Mouse (Mus musculus): ENCODE data around the gene Btbd18. TPM values are rescaled to one million over a fixed set of nuclear protein-coding genes. Genes with fewer than 3 reads are reported as not detected.

Gene Btbd18
- polyA plus RNA-seq, 1 experiment from 2014 or later, result 0.20 TPM

GRCm38 (mm10) chr2:84703497-84703896 lies 44.6 kb downstream of the Btbd18 start:
- H3K4me2 ChIP-seq, result no peak overlapping the region
- no peaks in the 10 kb centered on the region for H3K9me3 ChIP-seq (replicated peaks; ENCODE audit: control insufficient read depth, low read length)
- no peak overlapping the region for H3K4me3 ChIP-seq (ENCODE audit: low read depth, low read length)
- no peak for ATAC-seq (replicated peaks; ENCODE audit: insufficient number of reproducible peaks, low FRiP score, low TSS enrichment)
- H3K36me3 ChIP-seq (ENCODE audit: control insufficient read depth, insufficient read depth, low read length), result peaks cover 12% of the 10 kb centered on the region
- H3K4me1 ChIP-seq (ENCODE audit: control insufficient read depth, insufficient read depth, low read length), result no peaks in the 10 kb centered on the region
- H3K27me3 ChIP-seq (ENCODE audit: control insufficient read depth, insufficient read depth, low read length), result no peaks in the 10 kb centered on the region
- 86% methylated on average over 1 of the region's 1 CpGs for WGBS (ENCODE audit: insufficient replicate concordance)
- no peak overlapping the region for H3K27ac ChIP-seq (ENCODE audit: low read depth, low read length)
- no peak overlapping the region for H3K9ac ChIP-seq (ENCODE audit: low read depth, low read length)

GRCm38 (mm10) chr2:84704329-84704728 lies 45.5 kb downstream of the Btbd18 start:
- no peak for ATAC-seq (replicated peaks; ENCODE audit: insufficient number of reproducible peaks, low FRiP score, low TSS enrichment)
- Histone ChIP-seq H3K9ac (ENCODE audit: low read depth, low read length) (no peak overlapping the region), H3K27ac (ENCODE audit: low read depth, low read length) (no peak overlapping the region), H3K27me3 (ENCODE audit: control insufficient read depth, insufficient read depth, low read length) (no peaks in the 10 kb centered on the region), H3K4me2 (no peak overlapping the region), H3K4me3 (ENCODE audit: low read depth, low read length) (no peak overlapping the region), H3K4me1 (ENCODE audit: control insufficient read depth, insufficient read depth, low read length) (no peaks in the 10 kb centered on the region), H3K9me3 (replicated peaks; ENCODE audit: control insufficient read depth, low read length) (no peaks in the 10 kb centered on the region), H3K36me3 (ENCODE audit: control insufficient read depth, insufficient read depth, low read length) (peaks cover 10% of the 10 kb centered on the region)
- 79% methylated on average over 5 of the region's 5 CpGs for WGBS (ENCODE audit: insufficient replicate concordance)

- Histone ChIP-seq H3K4me2 (no peak overlapping the region), H3K9ac (ENCODE audit: low read depth, low read length) (no peak overlapping the region), H3K27ac (ENCODE audit: low read depth, low read length) (no peak overlapping the region), H3K4me3 (ENCODE audit: low read depth, low read length) (no peak overlapping the region), H3K9me3 (replicated peaks; ENCODE audit: control insufficient read depth, low read length) (no peaks in the 10 kb centered on the region), H3K27me3 (ENCODE audit: control insufficient read depth, insufficient read depth, low read length) (no peaks in the 10 kb centered on the region), H3K36me3 (ENCODE audit: control insufficient read depth, insufficient read depth, low read length) (peaks cover 8% of the 10 kb centered on the region), H3K4me1 (ENCODE audit: control insufficient read depth, insufficient read depth, low read length) (no peaks in the 10 kb centered on the region)
- ATAC-seq (replicated peaks; ENCODE audit: insufficient number of reproducible peaks, low FRiP score, low TSS enrichment), result no peak
- WGBS (ENCODE audit: insufficient replicate concordance), result 91% methylated on average over 1 of the region's 1 CpGs
These were observed 46.4 kb downstream of the Btbd18 start for GRCm38 (mm10) chr2:84705295-84705694.

- no peak overlapping the region for H3K9ac ChIP-seq (ENCODE audit: low read depth, low read length)
- H3K4me1 ChIP-seq (ENCODE audit: control insufficient read depth, insufficient read depth, low read length), result no peaks in the 10 kb centered on the region
- H3K9me3 ChIP-seq (replicated peaks; ENCODE audit: control insufficient read depth, low read length), result no peaks in the 10 kb centered on the region
- H3K4me3 ChIP-seq (ENCODE audit: low read depth, low read length), result no peak overlapping the region
- no peak overlapping the region for H3K4me2 ChIP-seq
- WGBS (ENCODE audit: insufficient replicate concordance), result 70% methylated on average over 1 of the region's 1 CpGs
- H3K27me3 ChIP-seq (ENCODE audit: control insufficient read depth, insufficient read depth, low read length), result no peaks in the 10 kb centered on the region
- no peak overlapping the region for H3K27ac ChIP-seq (ENCODE audit: low read depth, low read length)
- H3K36me3 ChIP-seq (ENCODE audit: control insufficient read depth, insufficient read depth, low read length), result peaks cover 6% of the 10 kb centered on the region; the same call in 1 of the 2 replicates
- ATAC-seq (replicated peaks; ENCODE audit: insufficient number of reproducible peaks, low FRiP score, low TSS enrichment), result no peak
These were observed 48.6 kb downstream of the Btbd18 start for GRCm38 (mm10) chr2:84707523-84707922.

GRCm38 (mm10) chr2:84711898-84712297 lies 53.0 kb downstream of the Btbd18 start:
- Histone ChIP-seq H3K9me3 (replicated peaks; ENCODE audit: control insufficient read depth, low read length) (no peaks in the 10 kb centered on the region), H3K4me3 (ENCODE audit: low read depth, low read length) (no peak overlapping the region), H3K36me3 (ENCODE audit: control insufficient read depth, insufficient read depth, low read length) (peaks cover 6% of the 10 kb centered on the region; the same call in 1 of the 2 replicates), H3K9ac (ENCODE audit: low read depth, low read length) (no peak overlapping the region), H3K27me3 (ENCODE audit: control insufficient read depth, insufficient read depth, low read length) (no peaks in the 10 kb centered on the region), H3K4me2 (no peak overlapping the region), H3K4me1 (ENCODE audit: control insufficient read depth, insufficient read depth, low read length) (peaks cover 7% of the 10 kb centered on the region), H3K27ac (ENCODE audit: low read depth, low read length) (no peak overlapping the region)
- WGBS (ENCODE audit: insufficient replicate concordance), result 91% methylated on average over 2 of the region's 2 CpGs
- no peak for ATAC-seq (replicated peaks; ENCODE audit: insufficient number of reproducible peaks, low FRiP score, low TSS enrichment)

DNA sequence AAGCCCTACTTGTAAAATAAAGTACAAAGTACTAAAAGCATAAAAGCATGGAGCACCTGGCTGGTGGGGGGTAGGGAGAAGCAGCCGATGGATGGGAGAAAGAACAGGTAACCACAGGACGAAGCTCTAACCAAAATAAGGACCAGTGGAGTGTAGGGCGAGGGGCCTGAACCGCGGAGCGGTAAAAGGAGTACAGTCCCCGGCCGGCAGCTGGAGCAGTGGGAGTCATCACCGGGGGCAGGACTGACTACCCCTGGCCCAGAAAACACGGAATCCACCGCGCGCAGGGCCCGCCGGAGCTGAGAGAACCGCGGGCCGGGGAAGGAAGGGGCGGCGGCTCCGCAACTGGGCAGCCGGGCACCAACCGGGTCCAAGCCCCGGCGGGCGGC lies 55.5 kb downstream of the Btbd18 start:
- H3K9me3 ChIP-seq (replicated peaks; ENCODE audit: control insufficient read depth, low read length), result no peaks in the 10 kb centered on the region
- peaks cover 7% of the 10 kb centered on the region for H3K4me1 ChIP-seq (ENCODE audit: control insufficient read depth, insufficient read depth, low read length)
- H3K27me3 ChIP-seq (ENCODE audit: control insufficient read depth, insufficient read depth, low read length), result no peaks in the 10 kb centered on the region
- peak overlapping the region; percentile 97 for H3K4me3 ChIP-seq (ENCODE audit: low read depth, low read length)
- 0% methylated on average over 26 of the region's 26 CpGs for WGBS (ENCODE audit: insufficient replicate concordance)
- 0 out of 2 replicates have a peak, but pooled peaks have one; percentile 1 for ATAC-seq (replicated peaks; ENCODE audit: insufficient number of reproducible peaks, low FRiP score, low TSS enrichment)
- H3K4me2 ChIP-seq, result peak overlapping the region; percentile 77
- peaks cover 3% of the 10 kb centered on the region; the same call in 1 of the 2 replicates for H3K36me3 ChIP-seq (ENCODE audit: control insufficient read depth, insufficient read depth, low read length)
- H3K9ac ChIP-seq (ENCODE audit: low read depth, low read length), result peak overlapping the region; percentile 98
- peak overlapping the region; percentile 99 for H3K27ac ChIP-seq (ENCODE audit: low read depth, low read length)

DNA sequence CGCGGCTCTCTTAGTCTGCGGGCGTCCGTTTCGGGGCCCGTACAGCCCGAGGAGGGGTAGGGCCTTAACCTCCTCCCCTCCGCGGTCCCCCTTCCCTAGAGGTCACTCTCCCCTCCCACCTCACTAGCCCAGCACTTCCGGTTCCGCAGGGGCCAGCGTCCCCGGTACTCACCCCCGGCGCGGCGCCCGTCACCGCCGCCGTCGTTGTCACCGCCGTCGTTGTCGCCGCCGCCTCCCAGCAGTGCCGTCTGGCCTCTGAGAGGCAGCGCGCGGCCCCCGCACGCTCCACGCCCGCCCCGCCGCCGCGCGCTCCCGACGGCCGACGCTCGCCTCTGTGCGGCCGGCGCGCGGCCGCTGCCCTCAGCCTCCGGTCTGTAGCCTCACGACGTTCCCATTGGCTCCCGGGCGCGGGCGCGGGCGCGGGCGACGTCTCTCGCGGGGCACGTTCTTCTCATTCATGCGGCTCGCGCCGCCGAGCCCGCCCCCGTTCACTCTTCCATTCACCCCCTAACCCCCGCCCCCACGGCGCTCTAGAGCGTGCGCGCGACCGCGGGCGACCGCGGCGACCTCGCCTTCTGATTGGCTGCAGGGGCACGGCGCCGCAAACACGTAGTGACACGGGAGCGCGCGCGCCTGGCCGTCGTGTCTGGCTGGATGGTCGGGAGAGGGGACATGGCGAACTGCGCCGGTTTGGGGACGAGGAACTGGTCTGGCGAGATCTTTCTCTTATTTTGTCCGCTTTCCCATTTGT lies 56.1 kb downstream of the Btbd18 start, which contains the start of gene Zdhhc5:
TSS of gene Zdhhc5 (minus strand) at position 370 of the 751 bp plus-strand sequence.
- under 1% methylated on average over 89 of the region's 107 CpGs for WGBS (ENCODE audit: insufficient replicate concordance)
- peak within 1 kb of the TSS; percentile 77 for H3K4me2 ChIP-seq
- peaks cover 7% of the 10 kb centered on the region for H3K4me1 ChIP-seq (ENCODE audit: control insufficient read depth, insufficient read depth, low read length)
- peaks cover 3% of the 10 kb centered on the region; the same call in 1 of the 2 replicates for H3K36me3 ChIP-seq (ENCODE audit: control insufficient read depth, insufficient read depth, low read length)
- peak within 1 kb of the TSS; percentile 98 for H3K9ac ChIP-seq (ENCODE audit: low read depth, low read length)
- peak within 1 kb of the TSS; percentile 97 for H3K4me3 ChIP-seq (ENCODE audit: low read depth, low read length)
- H3K9me3 ChIP-seq (replicated peaks; ENCODE audit: control insufficient read depth, low read length), result no peaks in the 10 kb centered on the region
- H3K27me3 ChIP-seq (ENCODE audit: control insufficient read depth, insufficient read depth, low read length), result no peaks in the 10 kb centered on the region
- H3K27ac ChIP-seq (ENCODE audit: low read depth, low read length), result peak within 1 kb of the TSS; percentile 99
- peak; percentile 94 for ATAC-seq (replicated peaks; ENCODE audit: insufficient number of reproducible peaks, low FRiP score, low TSS enrichment)

DNA sequence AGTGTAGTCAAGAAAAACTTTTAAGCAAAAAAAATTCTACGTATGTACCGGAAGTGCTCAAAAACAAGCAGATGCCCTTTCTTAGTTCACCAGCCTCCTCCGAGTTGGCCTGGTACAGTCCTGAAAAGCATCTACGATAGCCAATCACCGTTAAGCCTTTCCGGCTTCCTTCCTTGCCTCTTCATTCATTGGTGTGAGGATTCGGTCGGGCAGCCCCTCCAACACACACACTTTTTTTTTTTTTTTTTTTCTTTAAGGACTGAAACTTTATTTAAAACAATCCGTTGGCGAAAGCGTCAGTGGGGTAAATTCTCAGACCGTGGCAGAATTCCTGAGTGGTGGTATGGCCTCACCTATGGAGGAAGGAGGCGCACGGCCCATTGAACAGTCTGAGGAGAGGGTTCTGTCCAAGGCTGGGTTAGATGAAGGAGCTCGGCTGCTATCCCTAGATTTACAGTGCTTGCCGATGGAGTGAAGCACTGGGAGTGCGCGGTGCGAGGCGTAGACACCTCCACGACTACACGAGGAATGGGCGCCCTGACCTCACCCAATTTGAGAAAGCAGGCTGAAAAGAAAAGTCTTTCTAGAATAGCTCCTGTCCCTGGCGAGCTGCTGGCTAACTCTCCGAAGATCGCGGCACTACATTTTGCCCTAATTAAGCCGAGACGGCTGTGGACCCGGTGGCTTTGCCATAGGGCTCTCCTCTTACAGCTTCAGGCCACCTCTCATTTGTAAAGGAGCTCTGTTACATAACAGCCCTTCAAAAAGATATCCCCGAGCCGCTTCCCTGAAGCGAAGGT lies 56.9 kb downstream of the Btbd18 start:
- Histone ChIP-seq H3K36me3 (ENCODE audit: control insufficient read depth, insufficient read depth, low read length) (peaks cover under 1% of the 10 kb centered on the region; the same call in 1 of the 2 replicates), H3K4me3 (ENCODE audit: low read depth, low read length) (peak overlapping the region; percentile 97), H3K9ac (ENCODE audit: low read depth, low read length) (peak overlapping the region; percentile 98), H3K9me3 (replicated peaks; ENCODE audit: control insufficient read depth, low read length) (no peaks in the 10 kb centered on the region), H3K27me3 (ENCODE audit: control insufficient read depth, insufficient read depth, low read length) (no peaks in the 10 kb centered on the region), H3K4me1 (ENCODE audit: control insufficient read depth, insufficient read depth, low read length) (peaks cover 7% of the 10 kb centered on the region), H3K27ac (ENCODE audit: low read depth, low read length) (peak overlapping the region; percentile 99), H3K4me2 (peak overlapping the region; percentile 77)
- WGBS (ENCODE audit: insufficient replicate concordance), result under 1% methylated on average over 33 of the region's 33 CpGs
- peak; percentile 91 for ATAC-seq (replicated peaks; ENCODE audit: insufficient number of reproducible peaks, low FRiP score, low TSS enrichment)
